Mouse (Mus musculus) heart, postnatal 0 days (tissue): Measurements from ENCODE around the gene Dusp11.

Experiments used
- CTCF ChIP-seq: IDR thresholded peaks from 2 replicates; pipeline ENCODE4 v1.5.1; 2016; ENCODE audit warnings: antibody characterized with exemption, control low read depth, low read depth
- EP300 ChIP-seq: IDR thresholded peaks from 2 replicates; pipeline ENCODE4 v1.6.1; 2016; ENCODE audit warnings: antibody characterized with exemption, low read depth

DNA sequence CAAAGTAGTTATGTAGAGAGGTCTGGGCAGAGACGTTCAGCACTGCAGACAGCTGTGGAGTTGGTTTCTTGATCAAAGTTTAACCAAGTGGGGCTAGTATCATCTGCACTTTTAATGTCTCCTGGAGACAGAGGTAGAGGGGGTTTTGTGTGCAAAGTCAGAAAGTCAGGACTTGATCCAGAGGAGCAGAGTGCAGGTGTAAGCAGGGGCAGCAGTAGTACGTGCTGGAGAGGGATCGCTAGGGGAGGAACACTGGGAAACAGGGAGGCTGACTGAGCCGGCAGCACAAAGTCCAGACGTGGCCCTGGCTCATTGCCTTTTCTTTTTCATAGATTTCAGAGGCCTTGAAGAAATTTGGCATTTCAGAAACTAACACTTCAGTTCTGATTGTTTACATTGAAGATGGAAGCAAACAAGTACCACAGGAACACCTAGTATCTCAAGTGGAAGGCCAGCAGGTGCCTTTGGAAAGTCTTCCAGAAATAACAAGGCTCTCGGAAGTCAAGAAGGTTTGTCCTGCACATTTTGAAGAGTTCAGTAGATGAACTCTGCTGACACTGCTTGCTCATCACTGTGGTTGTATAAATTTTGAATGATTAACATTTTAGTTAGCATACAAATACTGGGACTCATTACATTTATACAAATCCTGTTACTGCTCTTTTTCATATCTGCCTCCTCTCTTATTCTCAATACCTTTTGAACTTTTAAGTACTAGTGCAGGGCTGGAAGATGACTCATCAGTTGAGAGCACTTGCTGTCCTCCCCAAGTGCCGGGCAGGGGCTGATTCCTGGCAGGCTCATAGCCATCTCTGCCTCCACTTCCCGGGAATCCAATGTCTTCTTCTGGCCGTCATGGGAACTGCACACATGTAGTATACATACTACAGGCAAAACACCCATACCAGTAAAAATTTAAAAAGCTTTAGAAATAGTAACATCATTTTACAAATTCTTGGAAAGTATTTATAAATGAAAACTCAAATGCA, 33.7 kb downstream of the Dusp11 start:
- TF ChIP-seq CTCF = no peak
- TF ChIP-seq EP300 = no peak
